Mouse (Mus musculus) cerebellum, adult 2 months (tissue): ENCODE measurements at regions not wholly inside any gene's neighbourhood (a gene's known extent, or its start where the extent isn't known, plus 50 kb on each side); places are given as distances from the start of the nearest gene placed in this dataset.

ENCODE experiments used
- DNase-seq, 2 experiments: peaks; one replicate each; pipeline ENCODE4 v3.0.0; 2021
- H3K27ac ChIP-seq: fragments of 200-500 bp; 2 replicates; pipeline ENCODE4 v1.5.1; 2012; ENCODE audit warnings: low read length, control low read depth, inconsistent platforms; ENCODE audit not compliant: insufficient read depth
- H3K27me3 ChIP-seq: fragments of 200-500 bp; 2 replicates; pipeline ENCODE4 v1.6.1; 2012; ENCODE audit warnings: inconsistent platforms, mild to moderate bottlenecking, low read length, moderate library complexity; ENCODE audit not compliant: control insufficient read depth, insufficient read depth
- H3K4me1 ChIP-seq: fragments of 200-500 bp; 2 replicates; pipeline ENCODE4 v1.6.1; 2011; ENCODE audit warnings: low read length; ENCODE audit not compliant: control insufficient read depth, insufficient read depth
- H3K4me3 ChIP-seq: fragments of 200-500 bp; replicated peaks from 2 replicates; pipeline ENCODE3; 2011; ENCODE audit warnings: mild to moderate bottlenecking, low read depth, low read length, control low read depth; ENCODE audit not compliant: insufficient read depth
- CTCF ChIP-seq: fragments of 200-500 bp; IDR thresholded peaks from 2 replicates; pipeline ENCODE4 v1.5.1; 2011; ENCODE audit warnings: low read depth, mild to moderate bottlenecking, control low read depth, low read length, moderate library complexity, borderline replicate concordance; ENCODE audit not compliant: insufficient read depth
- POLR2A ChIP-seq: fragments of 200-500 bp; IDR thresholded peaks from 2 replicates; pipeline ENCODE4 v1.6.1; 2011; ENCODE audit warnings: low read length, control low read depth, borderline replicate concordance; ENCODE audit not compliant: insufficient read depth
- WGBS: fragments of 180-500 bp; shearing (Covaris S2); methylation state at CpG from one replicate; pipeline ENCODE4 v1.1.7; 2018; 5-methylcytosine and 5-hydroxymethylcytosine counted together

- DNase-seq: no peak
- Histone ChIP-seq H3K27ac (no peak overlapping the region), H3K4me1 (peaks cover 5% of the 10 kb centered on the region; the same call in 1 of the 2 replicates), H3K4me3 (no peak overlapping the region), H3K27me3 (no peaks in the 10 kb centered on the region)
- no peak for TF ChIP-seq POLR2A
- TF ChIP-seq CTCF: no peak
- 28% methylated on average over 4 of the region's 4 CpGs for WGBS
Observed at GRCm38 (mm10) chr8:74500413-74501135, 372.4 kb upstream of the Isx start.

DNA sequence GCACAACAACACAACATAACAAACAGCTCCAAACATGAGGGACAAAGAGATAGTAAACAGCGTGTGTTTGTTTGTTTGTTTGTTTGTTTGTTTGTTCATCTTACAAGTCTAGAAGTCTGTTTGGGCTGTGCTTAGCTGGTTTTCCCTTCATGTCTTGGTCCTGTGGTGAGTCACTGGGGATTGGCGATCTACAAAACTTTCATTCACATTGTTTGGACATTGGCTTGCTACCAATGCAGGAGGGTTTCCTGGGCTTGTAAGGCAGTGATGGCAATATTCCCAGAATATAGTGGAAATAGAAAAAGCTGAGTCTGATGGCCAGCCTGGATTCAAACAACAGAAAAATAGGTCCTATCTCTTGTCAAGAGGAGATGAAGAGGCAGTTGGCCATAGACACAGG is 371.7 kb upstream of the Isx start:
- Histone ChIP-seq H3K27ac (no peak overlapping the region), H3K4me3 (no peak overlapping the region), H3K4me1 (peaks cover 5% of the 10 kb centered on the region; the same call in 1 of the 2 replicates), H3K27me3 (no peaks in the 10 kb centered on the region)
- WGBS: 49% methylated on average over 2 of the region's 2 CpGs
- TF ChIP-seq CTCF (no peak), POLR2A (no peak)
- peak in 1 of 2 experiments; percentile 24 for DNase-seq
